Mouse (Mus musculus) large intestine, adult 2 months (tissue): Measurements from ENCODE around the gene Islr2. TPM values are rescaled to one million over a fixed set of nuclear protein-coding genes. Genes with fewer than 3 reads are reported as not detected.

Source experiments
- DNase-seq: peaks from one replicate; pipeline ENCODE4 v3.0.0-alpha.2; 2012; ENCODE audit warnings: low read depth, low spot score
- WGBS: fragments of 180-500 bp; shearing (Covaris S2); methylation state at CpG from one replicate; pipeline ENCODE4 v1.1.7; 2018; 5-methylcytosine and 5-hydroxymethylcytosine counted together
- polyA plus RNA-seq: library from polyadenylated mRNA; depleted of rRNA; stranded (reverse); fragments of >200 nt; gene quantifications from 2 replicates; pipeline ENCODE4 v1.2.3, GENCODE M21; 2012; rRNA removed

The Islr2 gene
- polyA plus RNA-seq, 1 experiment: 0.68 TPM

- WGBS: 42% methylated on average over 4 of the region's 4 CpGs
- no peak for DNase-seq
Measured at GRCm38 (mm10) chr9:58159855-58160254, 44.3 kb downstream of the Islr2 start.

- 30% methylated on average over 7 of the region's 7 CpGs for WGBS
- DNase-seq: no peak
Measured at GRCm38 (mm10) chr9:58158541-58159311, 45.4 kb downstream of the Islr2 start.

GRCm38 (mm10) chr9:58157838-58158237 is 46.3 kb downstream of the Islr2 start:
- 61% methylated on average over 13 of the region's 13 CpGs for WGBS

GRCm38 (mm10) chr9:58156819-58157560 is 47.1 kb downstream of the Islr2 start:
- DNase-seq: no peak
- 84% methylated on average over 22 of the region's 22 CpGs for WGBS

More at GRCm38 (mm10) chr9:58157838-58158237, 46.3 kb downstream of the Islr2 start:
- DNase-seq: no peak

DNA sequence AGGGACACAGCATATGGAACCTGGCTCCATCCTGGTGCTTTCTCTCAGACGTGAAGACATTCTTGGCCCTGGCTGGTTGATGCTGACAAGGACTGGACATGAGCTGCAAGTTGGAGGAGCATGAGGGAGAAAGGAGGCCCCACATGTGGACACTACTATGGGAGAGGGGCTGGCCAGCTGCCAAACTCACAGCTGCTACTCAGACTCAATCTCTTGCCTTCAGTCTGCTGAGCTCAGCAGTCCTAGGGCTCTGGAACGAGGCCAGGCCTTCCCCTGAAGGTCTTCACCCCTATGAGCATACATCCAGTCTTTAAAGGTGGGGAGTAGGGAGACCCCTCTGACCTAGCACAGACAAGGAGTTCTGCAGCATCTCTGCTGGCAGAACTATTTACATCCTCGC is 48.8 kb downstream of the Islr2 start:
- 48% methylated on average over 3 of the region's 3 CpGs for WGBS
- no peak for DNase-seq

DNA sequence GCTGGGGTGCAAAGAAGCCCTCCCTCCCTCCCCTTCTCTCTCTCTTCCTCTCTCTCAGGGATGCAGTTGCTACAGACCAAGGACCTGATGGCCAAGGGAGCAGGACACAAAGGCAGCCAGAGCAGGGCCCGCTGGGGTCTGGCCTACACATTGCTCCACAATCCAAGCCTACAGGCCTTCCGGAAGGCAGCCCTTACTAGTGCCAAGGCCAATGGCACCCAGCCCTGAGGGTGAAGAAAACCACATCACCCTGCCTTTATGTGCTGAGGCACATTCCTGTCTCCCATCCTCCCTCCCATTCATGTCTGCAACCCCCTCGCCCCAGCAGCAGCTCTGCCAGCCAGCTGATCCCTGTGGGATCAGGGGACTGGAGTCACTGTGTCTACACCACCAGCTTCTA is 51.0 kb downstream of the Islr2 start:
- DNase-seq: no peak
- 77% methylated on average over 3 of the region's 3 CpGs for WGBS

GRCm38 (mm10) chr9:58150733-58151361 is 53.3 kb downstream of the Islr2 start:
- DNase-seq: no peak
- 59% methylated on average over 4 of the region's 4 CpGs for WGBS

DNA sequence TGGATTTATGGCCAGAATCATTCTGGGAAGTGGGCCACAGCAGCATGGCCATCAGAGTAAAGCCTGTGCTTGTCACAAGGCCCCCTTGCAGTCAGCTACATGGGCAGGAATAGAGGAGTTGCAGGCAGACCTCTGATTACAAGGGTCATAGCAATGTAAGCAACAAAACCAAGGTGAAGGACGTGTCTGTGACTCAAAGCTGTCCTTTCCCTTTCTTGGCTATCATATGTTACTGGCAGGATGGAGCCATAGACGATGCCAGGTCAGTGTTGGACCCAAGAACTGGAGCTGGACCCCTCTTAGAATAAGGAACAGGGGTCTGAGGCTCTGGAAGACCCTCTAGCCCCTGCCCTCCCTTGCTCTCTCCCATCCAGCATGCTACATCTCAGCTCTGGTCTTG is 55.3 kb downstream of the Islr2 start:
- DNase-seq: no peak
- 62% methylated on average over 2 of the region's 2 CpGs for WGBS

Other genes starting within 250 kb of the Islr2 start
- 0.07 and 0.51 TPM in 2 replicates for gene Cyp11a1, start 197.9 kb downstream of the Islr2 start, polyA plus RNA-seq
- 2.9 and 5.8 TPM in 2 replicates for gene Stra6, start 140.5 kb downstream of the Islr2 start, polyA plus RNA-seq
- 0.06 and 0.36 TPM in 2 replicates for gene Ccdc33, start 85.5 kb downstream of the Islr2 start, polyA plus RNA-seq
- gene Islr, start within 50 bp of the Islr2 start, polyA plus RNA-seq: 31.6 and 32.1 TPM in 2 replicates
- 35.1 and 43.9 TPM in 2 replicates for gene Pml, start 45.5 kb upstream of the Islr2 start, polyA plus RNA-seq
- gene Stoml1, start 48.8 kb upstream of the Islr2 start, polyA plus RNA-seq: 23.4 and 28.8 TPM in 2 replicates
- gene Loxl1, start 108.9 kb upstream of the Islr2 start, polyA plus RNA-seq: 16.2 and 16.7 TPM in 2 replicates
- gene Tbc1d21, start 166.1 kb upstream of the Islr2 start, polyA plus RNA-seq: not detected in 2 replicates